Mouse (Mus musculus): ENCODE data around the gene Slc9a9. TPM values are rescaled to one million over a fixed set of nuclear protein-coding genes. Genes with fewer than 3 reads are reported as not detected.

Slc9a9 gene
- polyA plus RNA-seq, 1 experiment from 2014 or later, result 5.1 TPM

GRCm38 (mm10) chr9:95060702-95061101 is 391.0 kb downstream of the Slc9a9 start:
- H3K27me3 ChIP-seq (ENCODE audit: control insufficient read depth, insufficient read depth, low read length), result no peaks in the 10 kb centered on the region
- H3K4me2 ChIP-seq (ENCODE audit: low read depth, low read length), result no peak overlapping the region
- no peaks in the 10 kb centered on the region for H3K4me1 ChIP-seq (ENCODE audit: control insufficient read depth, insufficient read depth, low read length)
- H3K27ac ChIP-seq (ENCODE audit: low read length), result no peak overlapping the region
- no peak for ATAC-seq (ENCODE audit: insufficient read depth, low FRiP score)
- H3K9ac ChIP-seq (ENCODE audit: low read length), result no peak overlapping the region
- WGBS, result 55% methylated on average over 4 of the region's 4 CpGs
- H3K9me3 ChIP-seq (replicated peaks; ENCODE audit: control insufficient read depth, low read length), result no peaks in the 10 kb centered on the region
- H3K36me3 ChIP-seq (ENCODE audit: control insufficient read depth, insufficient read depth, low read length), result no peaks in the 10 kb centered on the region
- H3K4me3 ChIP-seq (replicated peaks; ENCODE audit: low read length), result no peak overlapping the region

- no peaks in the 10 kb centered on the region for H3K4me1 ChIP-seq (ENCODE audit: control insufficient read depth, insufficient read depth, low read length)
- H3K36me3 ChIP-seq (ENCODE audit: control insufficient read depth, insufficient read depth, low read length), result no peaks in the 10 kb centered on the region
- no peaks in the 10 kb centered on the region for H3K27me3 ChIP-seq (ENCODE audit: control insufficient read depth, insufficient read depth, low read length)
- no peak overlapping the region for H3K4me3 ChIP-seq (replicated peaks; ENCODE audit: low read length)
- no peak overlapping the region for H3K9ac ChIP-seq (ENCODE audit: low read length)
- no peak overlapping the region for H3K4me2 ChIP-seq (ENCODE audit: low read depth, low read length)
- 35% methylated on average over 3 of the region's 3 CpGs for WGBS
- no peaks in the 10 kb centered on the region for H3K9me3 ChIP-seq (replicated peaks; ENCODE audit: control insufficient read depth, low read length)
- ATAC-seq (ENCODE audit: insufficient read depth, low FRiP score), result no peak
- H3K27ac ChIP-seq (ENCODE audit: low read length), result no peak overlapping the region
Observed at GRCm38 (mm10) chr9:95067037-95067436, 397.3 kb downstream of the Slc9a9 start.

- Histone ChIP-seq H3K4me3 (replicated peaks; ENCODE audit: low read length) (no peak overlapping the region), H3K27me3 (ENCODE audit: control insufficient read depth, insufficient read depth, low read length) (no peaks in the 10 kb centered on the region), H3K36me3 (ENCODE audit: control insufficient read depth, insufficient read depth, low read length) (no peaks in the 10 kb centered on the region), H3K27ac (ENCODE audit: low read length) (no peak overlapping the region), H3K9me3 (replicated peaks; ENCODE audit: control insufficient read depth, low read length) (no peaks in the 10 kb centered on the region), H3K4me2 (ENCODE audit: low read depth, low read length) (no peak overlapping the region), H3K9ac (ENCODE audit: low read length) (no peak overlapping the region), H3K4me1 (ENCODE audit: control insufficient read depth, insufficient read depth, low read length) (peaks cover 4% of the 10 kb centered on the region; the same call in 1 of the 2 replicates)
- no peak for ATAC-seq (ENCODE audit: insufficient read depth, low FRiP score)
- 95% methylated on average over 2 of the region's 2 CpGs for WGBS
Observed at GRCm38 (mm10) chr9:95068466-95068865, 398.8 kb downstream of the Slc9a9 start.

- no peak for ATAC-seq (ENCODE audit: insufficient read depth, low FRiP score)
Observed at GRCm38 (mm10) chr9:95070832-95071519, 401.3 kb downstream of the Slc9a9 start.

GRCm38 (mm10) chr9:95072450-95072955 is 402.8 kb downstream of the Slc9a9 start:
- peak; percentile 69 for ATAC-seq (ENCODE audit: insufficient read depth, low FRiP score)
- no peaks in the 10 kb centered on the region for H3K27me3 ChIP-seq (ENCODE audit: control insufficient read depth, insufficient read depth, low read length)
- no peaks in the 10 kb centered on the region for H3K36me3 ChIP-seq (ENCODE audit: control insufficient read depth, insufficient read depth, low read length)
- H3K9ac ChIP-seq (ENCODE audit: low read length), result no peak overlapping the region
- H3K4me2 ChIP-seq (ENCODE audit: low read depth, low read length), result no peak overlapping the region
- WGBS, result 61% methylated on average over 14 of the region's 14 CpGs
- H3K4me1 ChIP-seq (ENCODE audit: control insufficient read depth, insufficient read depth, low read length), result peaks cover 9% of the 10 kb centered on the region; the same call in 1 of the 2 replicates
- no peaks in the 10 kb centered on the region for H3K9me3 ChIP-seq (replicated peaks; ENCODE audit: control insufficient read depth, low read length)
- no peak overlapping the region for H3K4me3 ChIP-seq (replicated peaks; ENCODE audit: low read length)
- H3K27ac ChIP-seq (ENCODE audit: low read length), result peak overlapping the region; percentile 29; the same call in 1 of the 2 replicates

More at GRCm38 (mm10) chr9:95070832-95071519, 401.3 kb downstream of the Slc9a9 start:
- Histone ChIP-seq H3K27me3 (ENCODE audit: control insufficient read depth, insufficient read depth, low read length) (no peaks in the 10 kb centered on the region), H3K4me1 (ENCODE audit: control insufficient read depth, insufficient read depth, low read length) (peaks cover 9% of the 10 kb centered on the region; the same call in 1 of the 2 replicates), H3K4me2 (ENCODE audit: low read depth, low read length) (no peak overlapping the region), H3K36me3 (ENCODE audit: control insufficient read depth, insufficient read depth, low read length) (no peaks in the 10 kb centered on the region), H3K9ac (ENCODE audit: low read length) (no peak overlapping the region), H3K27ac (ENCODE audit: low read length) (no peak overlapping the region), H3K9me3 (replicated peaks; ENCODE audit: control insufficient read depth, low read length) (no peaks in the 10 kb centered on the region), H3K4me3 (replicated peaks; ENCODE audit: low read length) (no peak overlapping the region)
- 57% methylated on average over 13 of the region's 13 CpGs for WGBS

GRCm38 (mm10) chr9:95073691-95074090 is 404.0 kb downstream of the Slc9a9 start:
- Histone ChIP-seq H3K9ac (ENCODE audit: low read length) (no peak overlapping the region), H3K4me3 (replicated peaks; ENCODE audit: low read length) (no peak overlapping the region), H3K4me2 (ENCODE audit: low read depth, low read length) (no peak overlapping the region), H3K4me1 (ENCODE audit: control insufficient read depth, insufficient read depth, low read length) (peaks cover 9% of the 10 kb centered on the region; the same call in 1 of the 2 replicates), H3K9me3 (replicated peaks; ENCODE audit: control insufficient read depth, low read length) (no peaks in the 10 kb centered on the region), H3K27me3 (ENCODE audit: control insufficient read depth, insufficient read depth, low read length) (no peaks in the 10 kb centered on the region), H3K27ac (ENCODE audit: low read length) (peak overlapping the region; percentile 50; the same call in 1 of the 2 replicates), H3K36me3 (ENCODE audit: control insufficient read depth, insufficient read depth, low read length) (no peaks in the 10 kb centered on the region)
- WGBS, result 49% methylated on average over 8 of the region's 8 CpGs
- no peak for ATAC-seq (ENCODE audit: insufficient read depth, low FRiP score)

GRCm38 (mm10) chr9:95075856-95076255 is 406.1 kb downstream of the Slc9a9 start:
- no peaks in the 10 kb centered on the region for H3K9me3 ChIP-seq (replicated peaks; ENCODE audit: control insufficient read depth, low read length)
- 52% methylated on average over 12 of the region's 12 CpGs for WGBS
- no peak overlapping the region for H3K4me2 ChIP-seq (ENCODE audit: low read depth, low read length)
- H3K9ac ChIP-seq (ENCODE audit: low read length), result no peak overlapping the region
- H3K4me3 ChIP-seq (replicated peaks; ENCODE audit: low read length), result no peak overlapping the region
- no peak for ATAC-seq (ENCODE audit: insufficient read depth, low FRiP score)
- H3K4me1 ChIP-seq (ENCODE audit: control insufficient read depth, insufficient read depth, low read length), result peaks cover 9% of the 10 kb centered on the region; the same call in 1 of the 2 replicates
- no peak overlapping the region for H3K27ac ChIP-seq (ENCODE audit: low read length)
- no peaks in the 10 kb centered on the region for H3K36me3 ChIP-seq (ENCODE audit: control insufficient read depth, insufficient read depth, low read length)
- no peaks in the 10 kb centered on the region for H3K27me3 ChIP-seq (ENCODE audit: control insufficient read depth, insufficient read depth, low read length)

- Histone ChIP-seq H3K9ac (ENCODE audit: low read length) (no peak overlapping the region), H3K27ac (ENCODE audit: low read length) (no peak overlapping the region), H3K4me2 (ENCODE audit: low read depth, low read length) (no peak overlapping the region), H3K4me1 (ENCODE audit: control insufficient read depth, insufficient read depth, low read length) (peaks cover 9% of the 10 kb centered on the region; the same call in 1 of the 2 replicates), H3K27me3 (ENCODE audit: control insufficient read depth, insufficient read depth, low read length) (no peaks in the 10 kb centered on the region), H3K9me3 (replicated peaks; ENCODE audit: control insufficient read depth, low read length) (no peaks in the 10 kb centered on the region), H3K4me3 (replicated peaks; ENCODE audit: low read length) (no peak overlapping the region), H3K36me3 (ENCODE audit: control insufficient read depth, insufficient read depth, low read length) (no peaks in the 10 kb centered on the region)
- no peak for ATAC-seq (ENCODE audit: insufficient read depth, low FRiP score)
- 85% methylated on average over 5 of the region's 5 CpGs for WGBS
Observed at GRCm38 (mm10) chr9:95077938-95078337, 408.2 kb downstream of the Slc9a9 start.

GRCm38 (mm10) chr9:95078626-95079025 is 408.9 kb downstream of the Slc9a9 start:
- Histone ChIP-seq H3K36me3 (ENCODE audit: control insufficient read depth, insufficient read depth, low read length) (no peaks in the 10 kb centered on the region), H3K4me1 (ENCODE audit: control insufficient read depth, insufficient read depth, low read length) (peaks cover 3% of the 10 kb centered on the region; the same call in 1 of the 2 replicates), H3K27me3 (ENCODE audit: control insufficient read depth, insufficient read depth, low read length) (no peaks in the 10 kb centered on the region), H3K9ac (ENCODE audit: low read length) (no peak overlapping the region), H3K27ac (ENCODE audit: low read length) (no peak overlapping the region), H3K4me2 (ENCODE audit: low read depth, low read length) (no peak overlapping the region), H3K9me3 (replicated peaks; ENCODE audit: control insufficient read depth, low read length) (no peaks in the 10 kb centered on the region), H3K4me3 (replicated peaks; ENCODE audit: low read length) (no peak overlapping the region)
- 70% methylated on average over 3 of the region's 3 CpGs for WGBS
- ATAC-seq (ENCODE audit: insufficient read depth, low FRiP score), result no peak
